Mouse (Mus musculus): ENCODE results near the gene Cd164l2. TPM values are rescaled to one million over a fixed set of nuclear protein-coding genes. Genes with fewer than 3 reads are reported as not detected.

Gene Cd164l2
- polyA plus RNA-seq (2012; ENCODE audit: low replicate concordance) = 0.31 TPM in 1 of 2 replicates, not detected in the other

DNA sequence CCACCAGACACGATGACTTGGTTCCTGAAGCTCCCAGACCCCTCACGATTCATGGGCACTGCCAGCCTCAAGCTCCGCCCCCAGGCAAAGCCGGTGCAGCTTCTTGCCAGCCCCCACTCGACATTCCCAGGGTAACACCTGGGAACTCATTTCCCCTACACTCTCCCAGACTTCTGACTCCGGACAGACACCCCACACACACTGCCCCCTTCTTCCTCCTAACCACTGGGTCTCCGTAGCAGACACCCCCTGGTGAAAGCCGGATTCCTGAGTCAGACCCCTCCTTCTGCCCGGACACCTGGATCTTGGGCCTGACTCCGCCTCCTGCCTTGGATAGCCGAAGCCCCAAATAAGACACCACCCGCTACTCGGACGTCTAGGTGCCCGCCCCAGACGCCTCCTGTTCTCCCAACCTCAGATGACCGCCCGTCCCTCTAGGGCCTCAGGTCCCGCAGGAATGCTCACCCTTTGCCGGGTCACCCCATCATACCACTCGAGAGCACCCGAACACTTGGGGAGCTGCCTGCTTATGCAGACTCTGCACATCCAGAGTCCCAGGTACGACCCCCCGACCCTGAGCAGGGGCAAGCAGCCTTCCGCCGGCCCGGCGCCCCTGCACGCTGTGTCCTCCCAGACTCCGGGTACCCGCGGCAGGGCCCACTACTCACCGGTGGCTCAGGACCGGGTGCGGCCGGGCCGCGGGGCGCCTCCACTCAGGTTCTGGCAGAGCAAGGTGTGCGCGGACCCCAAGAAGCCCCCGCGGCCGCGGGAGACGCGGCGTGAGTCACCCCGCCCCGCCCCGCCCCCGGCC, at the start of gene Cd164l2, which contains the start of gene Gpr3:
Gene Cd164l2, plus strand, starts transcription at position 381 of the 811 bp plus-strand sequence.
Gene Gpr3, minus strand, starts transcription at position 786 of the 811 bp plus-strand sequence.

DNA sequence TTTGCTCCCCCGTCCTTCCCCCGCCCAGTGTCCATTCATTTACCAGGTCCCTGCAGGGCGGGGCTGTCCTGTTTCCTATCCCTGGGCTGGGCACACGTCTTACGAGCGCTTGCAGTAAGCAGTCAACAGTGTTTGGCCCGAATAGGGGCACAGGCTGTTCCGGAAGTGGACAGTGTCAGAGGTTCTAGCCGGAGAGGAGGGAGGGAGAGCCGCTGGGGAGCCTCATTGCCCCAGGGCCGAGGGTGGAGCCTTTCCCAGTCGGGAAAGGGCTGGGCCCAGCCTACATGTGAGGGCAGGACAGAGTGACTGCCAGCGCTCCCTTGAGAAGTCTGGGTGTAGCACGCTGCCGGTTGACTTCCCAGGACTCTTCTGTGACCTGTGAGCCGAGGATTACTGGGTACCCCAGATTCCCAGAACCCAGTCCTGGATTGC, 28.6 kb downstream of the Cd164l2 start, which contains the start of gene Map3k6:
Gene Map3k6, plus strand, starts transcription at position 329 of the 432 bp plus-strand sequence.

DNA sequence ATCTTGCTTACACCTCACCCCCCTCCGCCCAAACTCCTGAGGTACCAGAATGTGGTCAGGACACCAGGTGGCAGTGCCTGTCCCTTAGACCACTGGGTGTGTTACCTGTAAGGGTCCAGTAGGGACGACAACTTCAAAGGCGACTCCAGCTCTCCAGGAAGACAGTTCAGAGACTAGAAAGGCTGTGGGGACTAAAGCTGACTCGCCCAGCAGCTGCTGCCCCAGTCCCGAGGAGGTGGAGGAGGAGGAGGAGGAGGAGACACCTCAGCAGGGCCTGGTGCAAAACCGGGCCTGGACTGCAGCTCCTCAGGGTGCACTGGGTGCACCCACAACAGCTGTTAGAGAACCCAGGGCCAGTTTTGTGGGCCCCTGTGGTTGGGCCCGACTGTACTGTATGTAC, 51.0 kb downstream of the Cd164l2 start, which contains the start of gene Sytl1:
Gene Sytl1, minus strand, starts transcription at position 232 of the 400 bp plus-strand sequence.

Other genes starting within 250 kb of the Cd164l2 start
- 30.6 and 44.0 TPM in 2 replicates for gene Fgr, start 238.0 kb upstream of the Cd164l2 start, polyA plus RNA-seq (2012; ENCODE audit: low replicate concordance)
- gene Ahdc1, start 200.9 kb upstream of the Cd164l2 start, polyA plus RNA-seq (2012; ENCODE audit: low replicate concordance) = 92.9 and 191 TPM in 2 replicates
- gene Wasf2, start 81.6 kb upstream of the Cd164l2 start, polyA plus RNA-seq (2012; ENCODE audit: low replicate concordance) = 145 and 160 TPM in 2 replicates
- not detected in 2 replicates for gene Gpr3, start 405 bp downstream of the Cd164l2 start, polyA plus RNA-seq (2012; ENCODE audit: low replicate concordance)
- gene Map3k6, start 28.7 kb downstream of the Cd164l2 start, polyA plus RNA-seq (2012; ENCODE audit: low replicate concordance) = 2.1 and 2.6 TPM in 2 replicates
- gene Sytl1, start 51.0 kb downstream of the Cd164l2 start, polyA plus RNA-seq (2012; ENCODE audit: low replicate concordance) = 16.5 and 58.4 TPM in 2 replicates
- gene Tmem222, start 65.7 kb downstream of the Cd164l2 start, polyA plus RNA-seq (2012; ENCODE audit: low replicate concordance) = 18.4 and 22.8 TPM in 2 replicates
- 95.6 and 151 TPM in 2 replicates for gene Wdtc1, start 141.3 kb downstream of the Cd164l2 start, polyA plus RNA-seq (2012; ENCODE audit: low replicate concordance)
- 66.9 and 101 TPM in 2 replicates for gene Slc9a1, start 157.6 kb downstream of the Cd164l2 start, polyA plus RNA-seq (2012; ENCODE audit: low replicate concordance)